Mouse (Mus musculus) left cerebral cortex, postnatal 10 days (tissue): ENCODE results near the gene Mkrn1. TPM values are rescaled to one million over a fixed set of nuclear protein-coding genes. Genes with fewer than 3 reads are reported as not detected.
A peak's percentile ranks its signal among the peaks of the same experiment; 100 is the strongest.
"Not testable (repeated sequence)": the region's sequence is repeated elsewhere in the genome, so short reads cannot be mapped to it uniquely, and the experiment has no call there.

Experiments used
- DNase-seq, 2 experiments: peaks; one replicate each; pipeline ENCODE4 v3.0.0; 2021 to 2022; ENCODE audit warnings: low spot score in 2 of 2, mixed read lengths in 1 of 2; ENCODE audit errors: extremely low spot score in 1 of 2
- intact Hi-C: fragments of 180-260 bp; cut with DNase I; formaldehyde crosslinking; loops from one replicate; pipeline ENCODE4 v1.15.1; 2025
- total RNA-seq, 2 experiments: library from RNA; stranded (reverse); gene quantifications; 2 replicates each; pipeline ENCODE4 v1.2.3; 2021

Gene Mkrn1
- total RNA-seq, 2 experiments from 2014 or later = 174 to 180 TPM

GRCm38 (mm10) chr6:39397046-39397445 lies 23.2 kb downstream of the Mkrn1 start:
- intact Hi-C loops = no loop called here
- no peak for DNase-seq

GRCm38 (mm10) chr6:39395916-39396315 lies 24.3 kb downstream of the Mkrn1 start:
- intact Hi-C loops = no loop called here
- DNase-seq = no peak

GRCm38 (mm10) chr6:39395471-39395870 lies 24.8 kb downstream of the Mkrn1 start:
- no peak for DNase-seq
- intact Hi-C loops = no loop called here

- no peak for DNase-seq
- intact Hi-C loops = no loop called here
Observed at GRCm38 (mm10) chr6:39389988-39390387, 30.3 kb downstream of the Mkrn1 start.

GRCm38 (mm10) chr6:39381125-39381880 lies 39.0 kb downstream of the Mkrn1 start, which contains the start of gene Rab19:
Rab19 (plus strand) TSS chr6:39381175.
- intact Hi-C loops = no loop called here
- DNase-seq = no peak

- no peak for DNase-seq
- intact Hi-C loops = no loop called here
Observed at GRCm38 (mm10) chr6:39380276-39380675, 40.0 kb downstream of the Mkrn1 start.

GRCm38 (mm10) chr6:39379749-39380148 lies 40.5 kb downstream of the Mkrn1 start:
- intact Hi-C loops = no loop called here
- DNase-seq = no peak

GRCm38 (mm10) chr6:39379224-39379623 lies 41.0 kb downstream of the Mkrn1 start:
- DNase-seq = no peak

GRCm38 (mm10) chr6:39378161-39378835 lies 42.0 kb downstream of the Mkrn1 start:
- intact Hi-C loops = not testable (repeated sequence)

More at GRCm38 (mm10) chr6:39379224-39379623, 41.0 kb downstream of the Mkrn1 start:
- intact Hi-C loops = no loop called here

GRCm38 (mm10) chr6:39377311-39377827 lies 42.9 kb downstream of the Mkrn1 start, which contains the start of gene Slc37a3:
Slc37a3 (minus strand) TSS chr6:39377675.
- DNase-seq = peak; percentile 82 to 93
- intact Hi-C loops = no loop called here

More at GRCm38 (mm10) chr6:39378161-39378835, 42.0 kb downstream of the Mkrn1 start:
- not testable (repeated sequence) for DNase-seq

- intact Hi-C loops = no loop called here
- no peak for DNase-seq
Observed at GRCm38 (mm10) chr6:39376775-39377174, 43.5 kb downstream of the Mkrn1 start.

GRCm38 (mm10) chr6:39373301-39373955 lies 46.8 kb downstream of the Mkrn1 start:
- DNase-seq = no peak

GRCm38 (mm10) chr6:39372727-39373126 lies 47.5 kb downstream of the Mkrn1 start:
- DNase-seq = peak in 1 of 2 experiments; percentile 25
- intact Hi-C loops = no loop called here

More at GRCm38 (mm10) chr6:39373301-39373955, 46.8 kb downstream of the Mkrn1 start:
- intact Hi-C loops = no loop called here

- intact Hi-C loops = no loop called here
- no peak for DNase-seq
Observed at GRCm38 (mm10) chr6:39372042-39372441, 48.2 kb downstream of the Mkrn1 start.

GRCm38 (mm10) chr6:39369631-39370030 lies 50.6 kb downstream of the Mkrn1 start:
- intact Hi-C loops = no loop called here
- DNase-seq = no peak

GRCm38 (mm10) chr6:39362684-39363083 lies 57.6 kb downstream of the Mkrn1 start:
- DNase-seq = no peak
- intact Hi-C loops = no loop called here

GRCm38 (mm10) chr6:39359207-39359606 lies 61.1 kb downstream of the Mkrn1 start:
- DNase-seq, intact Hi-C loops: not testable (repeated sequence)

- intact Hi-C loops = loop anchor here (5.0 kb wide), 1 partner anchor 202 kb away; no protein-coding TSS in a partner anchor
- no peak for DNase-seq
Observed at GRCm38 (mm10) chr6:39348946-39349345, 71.3 kb downstream of the Mkrn1 start.
